Mouse (Mus musculus): ENCODE measurements at regions not wholly inside any gene's neighbourhood (a gene's known extent, or its start where the extent isn't known, plus 50 kb on each side); places are given as distances from the start of the nearest gene placed in this dataset.

- in situ Hi-C loops (cut with MboI, MseI): no loop called here
These were observed 366.2 kb upstream of the Fam92a start for GRCm38 (mm10) chr4:12538043-12538442.

- in situ Hi-C loops (cut with MboI, MseI): no loop called here
These were observed 362.3 kb upstream of the Fam92a start for GRCm38 (mm10) chr4:12534151-12534550.

GRCm38 (mm10) chr4:12532961-12533360 lies 361.1 kb upstream of the Fam92a start:
- in situ Hi-C loops (cut with MboI, MseI): no loop called here

- in situ Hi-C loops (cut with MboI, MseI): no loop called here
These were observed 350.5 kb upstream of the Fam92a start for GRCm38 (mm10) chr4:12522358-12522757.

GRCm38 (mm10) chr4:12521246-12521645 lies 349.4 kb upstream of the Fam92a start:
- in situ Hi-C loops (cut with MboI, MseI): no loop called here

GRCm38 (mm10) chr4:12516497-12516896 lies 344.7 kb upstream of the Fam92a start:
- in situ Hi-C loops (cut with MboI, MseI): loop anchor here (10.0 kb wide), 1 partner anchor 702 kb away; no protein-coding TSS in a partner anchor

- in situ Hi-C loops (cut with MboI, MseI): loop anchor here (10.0 kb wide), 1 partner anchor 697 kb away; no protein-coding TSS in a partner anchor
These were observed 340.0 kb upstream of the Fam92a start for GRCm38 (mm10) chr4:12511656-12512385.

GRCm38 (mm10) chr4:12506851-12507551 lies 335.2 kb upstream of the Fam92a start:
- in situ Hi-C loops (cut with MboI, MseI): no loop called here

GRCm38 (mm10) chr4:12501086-12501485 lies 329.3 kb upstream of the Fam92a start:
- in situ Hi-C loops (cut with MboI, MseI): no loop called here

GRCm38 (mm10) chr4:12498426-12498825 lies 326.6 kb upstream of the Fam92a start:
- in situ Hi-C loops (cut with MboI, MseI): no loop called here

- in situ Hi-C loops (cut with MboI, MseI): no loop called here
These were observed 320.7 kb upstream of the Fam92a start for GRCm38 (mm10) chr4:12492468-12492867.

- in situ Hi-C loops (cut with MboI, MseI): no loop called here
These were observed 319.5 kb upstream of the Fam92a start for GRCm38 (mm10) chr4:12491306-12491705.

- in situ Hi-C loops (cut with MboI, MseI): no loop called here
These were observed 318.3 kb upstream of the Fam92a start for GRCm38 (mm10) chr4:12490066-12490465.

- in situ Hi-C loops (cut with MboI, MseI): no loop called here
These were observed 317.5 kb upstream of the Fam92a start for GRCm38 (mm10) chr4:12489358-12489757.

GRCm38 (mm10) chr4:12481481-12481880 lies 309.7 kb upstream of the Fam92a start:
- in situ Hi-C loops (cut with MboI, MseI): no loop called here

GRCm38 (mm10) chr4:12476717-12477116 lies 304.9 kb upstream of the Fam92a start:
- in situ Hi-C loops (cut with MboI, MseI): no loop called here

- in situ Hi-C loops (cut with MboI, MseI): no loop called here
These were observed 303.3 kb upstream of the Fam92a start for GRCm38 (mm10) chr4:12474981-12475568.

GRCm38 (mm10) chr4:12474421-12474820 lies 302.6 kb upstream of the Fam92a start:
- in situ Hi-C loops (cut with MboI, MseI): no loop called here

GRCm38 (mm10) chr4:12461701-12462100 lies 289.9 kb upstream of the Fam92a start:
- in situ Hi-C loops (cut with MboI, MseI): no loop called here

- in situ Hi-C loops (cut with MboI, MseI): no loop called here
These were observed 289.4 kb upstream of the Fam92a start for GRCm38 (mm10) chr4:12461251-12461650.

GRCm38 (mm10) chr4:12457978-12458597 lies 286.3 kb upstream of the Fam92a start:
- in situ Hi-C loops (cut with MboI, MseI): no loop called here

- in situ Hi-C loops (cut with MboI, MseI): no loop called here
These were observed 280.3 kb upstream of the Fam92a start for GRCm38 (mm10) chr4:12452086-12452485.

Data from T-helper 1 cell (primary cell).